Mouse (Mus musculus): ENCODE measurements at regions not wholly inside any gene's neighbourhood (a gene's known extent, or its start where the extent isn't known, plus 50 kb on each side); places are given as distances from the start of the nearest gene placed in this dataset.

DNA sequence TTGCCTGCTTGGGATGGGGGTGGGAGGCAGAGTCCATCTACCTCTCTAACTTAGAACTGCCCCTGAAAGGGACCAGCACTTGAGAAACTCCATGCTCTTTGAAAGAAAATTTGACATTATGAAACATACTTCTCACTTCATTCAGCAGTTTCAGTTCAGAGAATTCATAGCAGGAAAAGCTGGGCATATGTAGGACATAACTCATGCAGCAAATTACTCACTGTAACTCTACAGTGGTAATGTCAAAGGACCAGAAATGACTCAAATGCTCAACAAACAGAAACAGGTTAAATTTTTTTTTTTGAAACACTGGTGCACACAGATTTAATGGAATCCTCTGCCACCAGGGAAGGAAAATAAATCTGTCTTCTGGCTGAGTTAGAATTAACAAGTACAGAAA is 56.5 kb upstream of the Arnt2 start:
- H3K27me3 ChIP-seq (ENCODE audit: control insufficient read depth, insufficient read depth, low read depth, low read length): no peaks in the 10 kb centered on the region
- no peak overlapping the region; the same call in 1 of the 2 replicates for H3K27ac ChIP-seq (ENCODE audit: low read length)
- H3K9me3 ChIP-seq (ENCODE audit: control insufficient read depth, low read length): no peaks in the 10 kb centered on the region
- 0 out of 2 replicates have a peak, but pooled peaks cover 3% of the 10 kb centered on the region for H3K4me1 ChIP-seq (replicated peaks; ENCODE audit: control insufficient read depth, insufficient read depth, low read length)
- no peaks in the 10 kb centered on the region for H3K36me3 ChIP-seq (ENCODE audit: control insufficient read depth, insufficient read depth, low read length)
- no peak overlapping the region for H3K4me3 ChIP-seq (ENCODE audit: low read length)
- H3K9ac ChIP-seq (ENCODE audit: low read length): no peak overlapping the region
- H3K4me2 ChIP-seq (ENCODE audit: low read depth, low read length): no peak overlapping the region
- no peak for ATAC-seq (ENCODE audit: low read depth)

DNA sequence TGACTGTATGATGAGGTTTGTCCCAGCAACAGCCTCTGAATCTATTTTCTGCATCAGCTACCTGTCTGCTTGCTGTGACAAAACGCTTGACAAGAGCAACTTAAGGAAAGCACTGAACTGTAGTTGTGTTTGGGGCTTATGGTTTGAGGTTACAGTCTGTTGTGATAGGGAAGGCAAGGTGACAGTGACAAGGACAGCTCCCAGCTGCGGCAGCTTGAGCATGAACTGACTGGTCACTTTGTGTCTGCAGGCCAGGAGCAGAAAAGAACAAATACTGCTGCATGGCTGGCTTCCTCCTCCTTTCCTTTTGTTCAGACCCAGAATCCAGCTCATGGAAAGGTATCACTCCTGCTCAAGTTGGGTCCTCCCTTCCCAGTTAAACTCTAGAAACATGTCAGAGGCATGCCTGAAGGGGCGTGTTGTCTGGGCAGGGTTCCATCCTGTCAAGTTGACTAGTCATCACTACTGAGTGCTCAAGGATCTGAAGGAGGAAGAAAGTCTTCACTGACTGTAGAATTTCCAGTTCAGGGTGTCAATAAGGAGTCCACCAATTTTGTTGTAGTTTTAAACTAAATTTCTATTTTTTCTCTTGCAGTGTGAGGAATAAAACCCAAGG is 55.7 kb upstream of the Arnt2 start:
- 0 out of 2 replicates have a peak, but pooled peaks cover 3% of the 10 kb centered on the region for H3K4me1 ChIP-seq (replicated peaks; ENCODE audit: control insufficient read depth, insufficient read depth, low read length)
- peak overlapping the region; percentile 40; the same call in 1 of the 2 replicates for H3K27ac ChIP-seq (ENCODE audit: low read length)
- no peak overlapping the region for H3K9ac ChIP-seq (ENCODE audit: low read length)
- WGBS: 31% methylated on average over 3 of the region's 3 CpGs
- ATAC-seq (ENCODE audit: low read depth): peak; percentile 67
- no peaks in the 10 kb centered on the region for H3K36me3 ChIP-seq (ENCODE audit: control insufficient read depth, insufficient read depth, low read length)
- no peaks in the 10 kb centered on the region for H3K9me3 ChIP-seq (ENCODE audit: control insufficient read depth, low read length)
- H3K4me3 ChIP-seq (ENCODE audit: low read length): no peak overlapping the region
- H3K27me3 ChIP-seq (ENCODE audit: control insufficient read depth, insufficient read depth, low read depth, low read length): no peaks in the 10 kb centered on the region
- H3K4me2 ChIP-seq (ENCODE audit: low read depth, low read length): no peak overlapping the region

Data from lung, embryonic 16.5 days (tissue).